Mouse (Mus musculus) macrophage (primary cell): Measurements from ENCODE around the gene Chka. TPM values are rescaled to one million over a fixed set of nuclear protein-coding genes. Genes with fewer than 3 reads are reported as not detected.

Source experiments
- H3K27ac ChIP-seq: fragments of 350-480 bp; formaldehyde crosslinking; 2 replicates; pipeline ENCODE4 v1.9.0; 2021
- H3K36me3 ChIP-seq: fragments of 350-480 bp; formaldehyde crosslinking; 2 replicates; pipeline ENCODE4 v1.9.0; 2021; ENCODE audit errors: inconsistent target
- H3K4me3 ChIP-seq: fragments of 350-480 bp; formaldehyde crosslinking; 2 replicates; pipeline ENCODE4 v1.9.0; 2021; ENCODE audit errors: inconsistent target
- H3K79me2 ChIP-seq: fragments of 350-480 bp; formaldehyde crosslinking; 2 replicates; pipeline ENCODE4 v1.9.0; 2021; ENCODE audit errors: inconsistent target
- WGBS: methylation state at CpG from one replicate; pipeline ENCODE4 v1.1.7; 2026; ENCODE audit warnings: inconsistent platforms; ENCODE audit not compliant: missing documents; 5-methylcytosine and 5-hydroxymethylcytosine counted together
- polyA plus RNA-seq: library from polyadenylated mRNA; stranded (reverse); fragments of 250-400 nt; gene quantifications from 3 replicates; pipeline ENCODE4 v1.2.4, GENCODE M21; 2018; ENCODE audit warnings: inconsistent platforms

The Chka gene
- polyA plus RNA-seq, 1 experiment from 2014 or later: 11.1 TPM

GRCm38 (mm10) chr19:3884325-3884990 is 32.9 kb downstream of the Chka start:
- Histone ChIP-seq H3K36me3 (peaks cover 37% of the 10 kb centered on the region; the same call in 1 of the 2 replicates), H3K27ac (no peak overlapping the region), H3K4me3 (no peak overlapping the region), H3K79me2 (peaks cover 5% of the 10 kb centered on the region; the same call in 1 of the 2 replicates)
- 99% methylated on average over 6 of the region's 6 CpGs for WGBS

DNA sequence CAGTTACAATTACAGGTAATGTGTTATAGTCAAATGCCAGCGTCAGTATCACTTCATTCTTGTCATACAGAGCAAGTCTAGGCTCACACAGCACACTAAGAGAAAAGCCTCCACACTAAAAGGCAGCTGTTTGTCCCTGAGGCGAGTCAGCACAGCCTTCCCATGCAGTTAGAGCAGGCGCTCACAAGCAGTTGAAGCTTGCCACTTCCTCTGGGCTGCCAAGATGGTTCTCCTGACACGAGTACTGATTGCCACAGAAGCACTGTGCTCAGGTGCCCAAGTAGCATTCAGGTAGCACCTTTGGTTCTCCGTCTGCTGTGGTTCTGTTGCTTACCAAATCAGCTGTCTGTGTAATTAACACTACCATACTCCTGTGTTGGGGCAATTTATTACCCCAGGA is 37.5 kb downstream of the Chka start:
- WGBS: 86% methylated on average over 5 of the region's 5 CpGs
- Histone ChIP-seq H3K4me3 (no peak overlapping the region), H3K36me3 (peaks cover 41% of the 10 kb centered on the region; the same call in 1 of the 2 replicates), H3K27ac (no peak overlapping the region), H3K79me2 (no peaks in the 10 kb centered on the region)

DNA sequence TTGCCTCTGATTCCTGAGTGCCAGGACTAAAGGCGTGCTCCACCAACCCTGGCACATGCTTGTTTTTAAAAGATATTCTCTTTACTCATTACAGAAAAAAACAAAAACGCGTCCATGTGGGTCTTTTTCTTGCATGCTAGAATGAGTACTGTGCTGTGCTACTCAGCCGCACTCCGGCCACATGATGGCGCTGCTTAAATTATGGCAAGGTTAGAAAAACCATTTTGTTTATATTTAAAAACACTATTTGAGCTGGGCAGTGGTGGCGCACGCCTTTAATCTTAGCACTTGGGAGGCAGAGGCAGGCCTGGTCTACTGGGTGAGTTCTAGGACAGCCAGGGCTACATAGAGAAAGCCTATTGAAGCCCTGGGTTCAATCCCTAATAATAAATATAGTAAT is 38.6 kb downstream of the Chka start:
- Histone ChIP-seq H3K36me3 (peaks cover 50% of the 10 kb centered on the region), H3K4me3 (no peak overlapping the region), H3K27ac (no peak overlapping the region), H3K79me2 (no peaks in the 10 kb centered on the region)
- WGBS: 64% methylated on average over 8 of the region's 8 CpGs

GRCm38 (mm10) chr19:3893545-3894116 is 42.1 kb downstream of the Chka start:
- Histone ChIP-seq H3K36me3 (peaks cover 57% of the 10 kb centered on the region), H3K27ac (no peak overlapping the region), H3K79me2 (peaks cover 9% of the 10 kb centered on the region), H3K4me3 (no peak overlapping the region)
- WGBS: 97% methylated on average over 4 of the region's 4 CpGs

GRCm38 (mm10) chr19:3894294-3894693 is 42.7 kb downstream of the Chka start:
- H3K27ac ChIP-seq: no peak overlapping the region
- WGBS: 85% methylated on average over 2 of the region's 2 CpGs
- peaks cover 16% of the 10 kb centered on the region for H3K79me2 ChIP-seq
- H3K36me3 ChIP-seq: peaks cover 57% of the 10 kb centered on the region
- no peak overlapping the region for H3K4me3 ChIP-seq

DNA sequence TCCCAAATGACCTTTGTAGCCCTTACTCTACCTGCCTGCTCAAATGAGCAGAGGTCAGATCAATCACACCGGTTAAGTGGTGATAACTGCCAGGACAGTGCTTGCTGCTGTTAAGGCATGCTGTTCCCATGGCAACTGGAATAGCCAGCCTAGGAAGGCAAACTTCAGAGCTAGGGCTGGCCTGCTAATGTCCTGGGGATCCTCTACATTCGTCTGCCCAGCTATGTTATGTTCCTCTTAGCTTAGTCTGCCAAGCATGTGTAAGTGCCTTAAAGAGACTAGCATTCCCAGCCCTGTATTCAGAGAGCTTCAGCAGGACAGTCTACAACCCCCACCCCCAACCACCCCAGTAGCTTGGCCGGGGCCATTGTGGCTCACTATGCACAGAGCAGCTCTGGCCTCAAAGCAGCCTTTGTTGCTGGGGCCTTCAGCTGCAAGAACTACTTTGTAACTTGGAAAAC is 43.6 kb downstream of the Chka start:
- WGBS: 98% methylated on average over 3 of the region's 3 CpGs
- Histone ChIP-seq H3K36me3 (peaks cover 59% of the 10 kb centered on the region), H3K79me2 (peaks cover 25% of the 10 kb centered on the region), H3K4me3 (no peak overlapping the region), H3K27ac (no peak overlapping the region)

DNA sequence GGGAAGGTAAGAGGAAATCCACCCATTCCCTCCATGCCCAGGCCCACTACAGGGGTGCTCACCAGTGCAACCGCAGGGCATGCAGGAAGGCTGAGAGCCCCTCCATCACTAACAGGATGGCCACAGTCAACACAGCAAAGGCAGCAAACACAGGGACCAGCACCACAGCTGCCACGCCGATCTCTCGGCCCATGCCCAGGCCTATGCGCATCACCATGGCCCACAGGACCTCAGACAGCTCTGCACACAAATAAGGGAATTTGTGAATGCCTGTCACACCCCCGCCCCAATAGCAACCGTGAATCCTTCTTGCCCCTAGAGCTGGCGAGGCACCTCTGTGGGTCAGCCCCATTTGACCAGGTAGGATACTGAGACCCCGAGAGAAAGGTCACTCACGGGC is 44.6 kb downstream of the Chka start:
- Histone ChIP-seq H3K4me3 (no peak overlapping the region), H3K27ac (no peak overlapping the region), H3K36me3 (peaks cover 61% of the 10 kb centered on the region), H3K79me2 (peaks cover 35% of the 10 kb centered on the region)
- 90% methylated on average over 9 of the region's 10 CpGs for WGBS

GRCm38 (mm10) chr19:3897557-3897956 is 46.0 kb downstream of the Chka start:
- H3K27ac ChIP-seq: no peak overlapping the region
- no peak overlapping the region for H3K4me3 ChIP-seq
- peaks cover 73% of the 10 kb centered on the region for H3K36me3 ChIP-seq
- WGBS: 97% methylated on average over 5 of the region's 5 CpGs
- peaks cover 49% of the 10 kb centered on the region for H3K79me2 ChIP-seq

GRCm38 (mm10) chr19:3898952-3899351 is 47.4 kb downstream of the Chka start:
- peaks cover 80% of the 10 kb centered on the region for H3K36me3 ChIP-seq
- H3K4me3 ChIP-seq: no peak overlapping the region

DNA sequence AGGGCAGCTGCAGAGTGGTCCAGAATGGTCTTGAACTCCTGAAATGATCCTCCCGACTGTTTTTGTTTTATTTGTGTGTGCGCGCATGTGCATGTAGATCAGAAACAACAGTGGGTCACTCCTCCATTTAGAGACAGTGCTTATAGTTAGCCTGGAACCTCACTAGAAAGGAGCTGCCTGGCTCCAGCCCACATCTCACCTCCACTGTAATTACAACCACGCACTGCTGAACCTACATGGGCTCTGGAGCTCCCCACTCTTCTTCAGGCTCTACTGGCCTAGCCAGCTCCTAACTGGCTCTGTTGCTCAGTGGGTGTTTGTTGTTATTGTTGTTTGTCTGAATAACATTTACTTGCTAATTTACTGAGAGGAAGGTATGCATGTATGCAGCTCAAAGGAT is 48.0 kb downstream of the Chka start:
- no peak overlapping the region for H3K27ac ChIP-seq
- peaks cover 69% of the 10 kb centered on the region for H3K79me2 ChIP-seq
- H3K36me3 ChIP-seq: peaks cover 82% of the 10 kb centered on the region
- no peak overlapping the region for H3K4me3 ChIP-seq
- 80% methylated on average over 4 of the region's 4 CpGs for WGBS

More at GRCm38 (mm10) chr19:3898952-3899351, 47.4 kb downstream of the Chka start:
- WGBS: 70% methylated on average over 7 of the region's 7 CpGs
- H3K27ac ChIP-seq: no peak overlapping the region
- peaks cover 63% of the 10 kb centered on the region for H3K79me2 ChIP-seq

GRCm38 (mm10) chr19:3902966-3903365 is 51.4 kb downstream of the Chka start:
- WGBS: 29% methylated on average over 12 of the region's 12 CpGs
- H3K27ac ChIP-seq: peak overlapping the region; percentile 25
- H3K36me3 ChIP-seq: peaks cover 49% of the 10 kb centered on the region
- H3K4me3 ChIP-seq: peak overlapping the region; percentile 7; the same call in 1 of the 2 replicates
- peaks cover 91% of the 10 kb centered on the region for H3K79me2 ChIP-seq

DNA sequence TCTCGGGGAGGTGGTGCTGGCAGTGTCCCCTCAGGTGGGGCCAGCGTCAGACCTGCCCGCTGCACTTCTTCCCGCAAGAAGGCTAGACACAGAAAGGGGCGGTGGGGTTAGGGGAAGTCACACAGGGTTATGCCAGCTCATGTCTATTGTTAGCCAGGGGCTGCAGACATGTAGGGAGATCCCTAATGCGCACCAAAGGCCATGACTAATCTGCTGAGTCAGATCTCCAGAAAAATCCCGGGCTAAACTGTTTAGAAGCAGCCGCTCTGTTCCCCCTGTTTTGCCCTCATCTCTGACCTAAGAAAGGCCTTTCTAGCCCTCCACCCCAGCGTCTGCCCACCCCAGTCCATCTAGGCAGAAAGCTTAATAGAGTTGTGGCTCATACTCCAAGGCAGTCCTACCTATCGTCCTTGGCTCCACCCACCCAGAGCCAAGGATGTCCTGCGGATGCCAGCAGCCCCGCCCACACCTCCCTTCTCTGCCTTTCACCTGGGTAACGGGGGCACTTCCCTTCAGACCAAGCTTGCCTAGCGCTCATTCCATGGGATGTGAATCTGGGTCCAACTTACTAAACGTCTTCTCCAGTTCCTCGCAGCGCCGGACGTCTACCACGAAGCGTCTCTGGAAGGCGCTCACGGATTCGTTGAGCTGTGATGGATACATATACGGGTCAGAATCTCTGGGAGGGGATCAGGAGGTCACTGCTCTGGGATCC is 52.2 kb downstream of the Chka start:
- 85% methylated on average over 25 of the region's 25 CpGs for WGBS
- Histone ChIP-seq H3K36me3 (peaks cover 45% of the 10 kb centered on the region), H3K4me3 (peak overlapping the region; percentile 76)

DNA sequence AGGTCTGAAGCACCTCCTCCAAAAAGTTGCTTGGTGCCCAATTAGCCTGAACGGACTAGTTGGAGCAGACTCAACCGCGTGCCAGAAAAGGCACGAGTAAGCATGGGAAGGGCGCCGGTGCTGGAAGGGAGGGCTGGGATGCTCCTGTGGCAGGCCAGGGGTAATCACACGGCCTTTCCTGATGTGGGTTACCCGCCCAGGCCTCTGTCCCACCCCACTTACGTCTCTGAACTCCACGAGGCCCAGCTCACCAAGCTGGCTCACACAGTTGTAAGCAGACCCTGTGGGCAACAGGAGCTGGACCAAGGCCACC is 52.7 kb downstream of the Chka start:
- peak overlapping the region; percentile 76 for H3K4me3 ChIP-seq
- H3K36me3 ChIP-seq: peaks cover 45% of the 10 kb centered on the region
- peak overlapping the region; percentile 100 for H3K27ac ChIP-seq
- peaks cover 94% of the 10 kb centered on the region for H3K79me2 ChIP-seq
- WGBS: 70% methylated on average over 9 of the region's 10 CpGs

More for the DNA sequence above, 52.2 kb downstream of the Chka start:
- peak overlapping the region; percentile 100 for H3K27ac ChIP-seq
- H3K79me2 ChIP-seq: peaks cover 94% of the 10 kb centered on the region

GRCm38 (mm10) chr19:3905261-3905969 is 53.8 kb downstream of the Chka start:
- Histone ChIP-seq H3K27ac (peak overlapping the region; percentile 100), H3K4me3 (peak overlapping the region; percentile 76), H3K79me2 (peaks cover 94% of the 10 kb centered on the region), H3K36me3 (peaks cover 38% of the 10 kb centered on the region)
- 1% methylated on average over 6 of the region's 6 CpGs for WGBS
